Mouse (Mus musculus) cerebellum, postnatal 10 days (tissue): ENCODE results near the gene Sh2b2.

Source experiments
- DNase-seq, 2 experiments: peaks; one replicate each; pipeline ENCODE4 v3.0.0; 2021; ENCODE audit warnings: mixed read lengths in 2 of 2

Sh2b2 gene

DNA sequence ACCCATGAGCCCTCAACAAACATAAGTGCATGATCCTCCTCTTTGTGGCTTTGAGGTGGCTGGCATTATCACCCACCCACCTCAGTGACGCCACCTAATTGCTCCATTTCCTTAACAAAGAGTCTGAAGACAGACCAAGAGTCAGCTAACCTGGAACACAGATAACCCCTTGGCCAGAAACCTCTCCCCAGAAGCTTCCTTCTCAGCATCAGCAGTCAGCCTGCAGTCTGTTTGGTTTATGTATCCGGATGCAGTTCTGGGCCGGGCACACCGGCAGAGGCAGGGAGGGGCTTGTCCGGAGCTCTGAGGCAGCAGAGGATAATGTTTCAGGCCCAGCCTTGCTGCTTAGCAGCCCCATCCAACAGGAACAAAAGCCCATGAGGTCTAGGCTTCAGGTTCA is 66.8 kb downstream of the Sh2b2 start:
- no peak for DNase-seq

DNA sequence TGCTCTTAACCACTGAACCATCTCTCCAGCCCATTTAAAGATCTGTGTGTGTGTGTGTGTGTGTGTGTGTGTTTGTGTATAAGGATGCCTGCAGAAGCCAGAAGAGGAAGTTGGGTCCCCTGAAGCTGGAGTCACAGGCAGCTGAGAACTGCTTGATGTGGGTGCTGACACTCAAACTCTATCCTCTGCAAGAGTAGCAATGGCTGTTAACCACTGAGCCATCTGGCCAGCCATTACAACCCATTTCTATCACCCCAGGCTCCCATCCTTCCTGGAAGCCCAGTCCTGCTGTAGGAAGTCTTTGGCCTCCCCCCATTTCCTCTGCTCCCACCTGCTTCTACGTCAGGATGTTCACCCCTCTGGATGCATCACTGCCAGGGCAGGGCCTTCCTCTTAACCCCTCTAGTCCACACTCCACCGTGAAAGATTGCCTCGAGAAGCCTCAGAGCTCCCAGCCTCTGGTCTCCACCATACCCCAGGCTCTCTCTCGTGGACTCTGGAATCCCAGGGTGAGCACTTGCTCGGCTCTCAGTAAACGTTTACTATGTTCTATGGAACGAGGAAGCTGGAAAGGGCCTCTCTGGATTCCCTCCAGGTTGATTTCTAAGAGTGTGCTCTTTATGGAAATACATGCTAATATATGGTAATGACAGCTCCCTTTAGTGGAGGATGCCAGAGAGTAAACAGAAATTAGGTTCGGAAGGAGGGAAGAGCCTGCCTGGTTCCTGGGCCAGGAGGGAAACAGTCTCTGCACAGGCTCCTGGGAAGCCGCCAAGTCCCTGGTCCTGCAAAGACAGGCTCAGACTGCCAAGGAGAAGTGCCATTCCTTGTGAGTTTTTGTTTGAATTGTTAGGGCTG is 72.5 kb downstream of the Sh2b2 start:
- peak; percentile 80 to 88 for DNase-seq

DNA sequence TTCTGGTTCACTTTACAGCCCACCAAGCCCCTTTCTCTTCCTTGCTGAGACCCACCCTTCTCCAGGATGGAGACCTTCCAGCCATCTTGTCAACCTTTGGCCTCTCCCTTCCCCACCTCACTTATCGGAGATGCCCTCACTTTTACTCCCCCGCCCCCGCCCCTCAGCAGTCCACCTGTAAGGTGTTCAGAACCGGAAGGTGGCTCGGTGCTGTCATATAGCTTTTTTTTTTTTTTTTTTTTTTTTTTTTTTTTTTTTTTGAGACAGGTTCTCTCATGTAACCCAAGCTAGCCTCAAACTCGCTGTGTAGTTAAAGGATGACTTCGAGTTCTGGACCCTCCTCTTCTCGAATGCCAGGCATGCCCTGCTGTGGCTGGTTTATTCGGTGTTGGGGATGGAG is 73.4 kb downstream of the Sh2b2 start:
- no peak for DNase-seq

DNA sequence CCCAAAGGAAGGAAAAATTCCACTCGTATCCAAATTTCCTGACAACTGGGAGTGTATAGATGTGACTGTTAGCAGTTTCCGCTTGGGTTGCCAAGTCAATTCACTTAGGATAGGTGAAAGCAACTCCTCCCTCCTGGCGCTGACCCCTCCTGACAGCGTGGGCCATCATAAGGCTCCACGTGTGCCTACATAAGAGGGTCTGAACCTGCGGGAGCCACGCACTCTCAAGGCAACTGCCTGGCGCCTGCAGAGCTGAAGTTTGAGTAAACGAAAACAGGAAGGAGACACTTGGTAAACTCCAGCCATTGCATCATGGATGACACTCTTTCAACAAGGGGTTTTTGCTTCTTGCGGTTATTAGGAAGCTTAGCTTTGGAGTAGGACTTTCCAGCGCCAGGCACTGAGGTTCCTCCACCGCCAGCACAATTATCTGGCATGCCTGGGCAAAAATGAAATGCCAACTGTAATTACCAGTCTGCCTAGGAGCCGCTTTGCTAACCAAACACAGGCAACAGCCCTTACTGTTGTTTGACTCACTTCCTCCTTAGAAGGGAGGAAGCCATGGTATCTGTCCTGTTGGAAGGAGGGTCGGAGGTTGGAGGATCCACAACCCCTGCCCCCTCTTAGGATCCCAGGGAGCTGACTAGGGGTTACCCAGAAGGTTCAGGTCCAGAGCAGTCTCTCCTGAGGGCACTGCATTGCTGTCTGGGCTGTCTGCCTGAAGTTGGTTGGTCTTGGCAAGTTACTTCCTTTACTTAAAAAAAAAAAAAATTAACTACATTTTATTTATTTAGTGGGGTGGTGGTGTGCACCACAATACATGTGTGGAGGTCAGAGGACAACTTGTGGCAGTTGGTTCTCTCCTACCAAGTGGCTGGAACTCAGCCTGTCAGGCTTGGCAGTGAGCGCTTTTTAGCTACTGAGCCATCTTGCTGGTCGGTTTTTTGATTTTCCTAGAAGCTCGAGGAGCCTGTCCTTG is 74.7 kb downstream of the Sh2b2 start:
- DNase-seq: peak; percentile 36 to 48

DNA sequence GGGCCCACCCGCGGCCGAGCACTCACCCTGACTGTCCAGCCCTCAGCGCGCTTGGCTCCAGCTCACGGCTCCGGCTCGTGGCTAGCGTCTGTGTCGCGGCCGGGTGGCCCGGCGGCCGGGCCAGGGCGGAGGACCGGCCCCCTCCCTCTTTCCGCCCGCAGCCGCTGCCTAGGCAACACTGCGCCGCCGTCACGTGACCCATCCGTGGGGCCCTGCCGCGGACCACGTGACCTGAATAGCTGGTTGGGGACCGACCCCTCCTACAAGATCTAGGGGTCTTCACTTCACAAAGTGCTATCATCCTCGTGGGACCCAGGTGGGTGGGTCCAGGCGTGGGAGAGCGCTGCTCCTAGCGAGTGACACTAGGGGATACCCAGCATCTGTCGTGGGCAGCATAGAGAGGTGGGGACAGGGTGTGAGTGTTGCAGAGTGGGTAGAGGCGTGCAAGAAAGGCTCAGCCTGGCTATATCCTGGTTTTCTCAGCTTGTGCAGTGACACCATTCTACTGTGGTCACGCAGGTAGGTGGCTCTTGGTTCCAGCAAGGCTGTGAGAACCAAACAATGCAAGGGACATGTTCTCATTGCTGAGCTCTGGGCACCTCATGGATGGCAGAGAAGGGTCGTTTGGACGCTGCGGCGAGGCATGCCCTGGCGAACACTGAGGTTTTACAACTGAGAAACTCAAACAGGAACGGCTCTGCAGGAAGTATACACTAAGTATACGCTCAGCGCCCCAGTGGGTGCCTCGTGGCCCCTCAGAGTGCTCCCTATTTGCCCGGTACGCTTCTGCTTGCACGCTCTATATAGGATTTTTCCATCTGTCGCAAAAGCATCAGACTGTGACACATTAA is 75.6 kb downstream of the Sh2b2 start, which contains the start of gene Orai2:
Orai2 (minus strand) TSS at position 202 of the 851 bp plus-strand sequence.
- DNase-seq: peak; percentile 95

DNA sequence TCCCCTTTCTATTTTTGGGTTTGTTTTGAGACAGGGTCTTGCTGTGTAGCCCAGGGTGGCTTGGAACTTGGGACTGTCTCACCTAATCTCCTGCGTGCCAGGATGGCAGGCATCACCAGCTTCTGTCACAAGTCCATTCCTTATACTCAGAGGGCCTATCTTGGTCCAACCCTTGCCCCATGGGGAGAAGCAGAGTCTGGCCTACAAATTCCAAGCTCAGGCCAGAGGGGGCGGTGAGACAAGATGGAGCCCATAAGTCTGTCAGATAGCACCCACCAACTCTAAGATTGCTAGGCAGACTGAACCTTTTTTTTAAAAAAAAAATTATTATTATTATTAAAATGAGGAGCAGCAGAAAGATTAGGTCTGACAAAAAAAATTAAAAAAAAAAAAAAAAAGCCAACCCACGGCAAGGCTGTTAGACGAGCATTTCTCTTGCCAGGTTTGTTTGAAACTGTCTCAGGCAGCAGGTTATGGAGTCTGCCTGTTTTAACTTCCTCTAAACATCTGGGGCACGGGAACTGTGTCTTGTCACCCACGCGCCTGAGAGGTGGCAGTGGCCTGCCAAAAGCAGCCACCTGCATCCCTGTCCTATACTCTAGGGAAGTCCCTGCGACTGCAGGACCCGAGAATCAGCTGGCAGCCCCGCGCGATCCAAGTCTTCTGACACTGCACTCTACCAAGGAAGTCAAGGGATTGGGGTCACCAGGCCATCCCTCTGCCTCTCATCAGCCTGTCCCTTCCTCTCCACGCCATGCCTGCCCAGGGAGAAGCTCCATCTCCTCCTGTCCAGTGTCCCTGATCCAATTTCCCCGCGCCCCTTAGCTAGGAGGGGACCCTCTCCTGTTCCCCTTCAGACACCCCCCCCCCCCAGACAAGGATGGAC is 76.5 kb downstream of the Sh2b2 start:
- DNase-seq: peak; percentile 67 to 73
